Mouse (Mus musculus) spleen, adult 2 months (tissue): Measurements from ENCODE around the gene Apopt1. TPM values are rescaled to one million over a fixed set of nuclear protein-coding genes. Genes with fewer than 3 reads are reported as not detected.

Experiments used
- DNase-seq, 2 experiments: peaks; one replicate each; pipeline versions ENCODE4 v3.0.0 to v3.0.0-alpha.2; 2012 to 2021; ENCODE audit warnings: low spot score in 2 of 2, low read depth in 1 of 2
- H3K27ac ChIP-seq: fragments of 200-500 bp; 2 replicates; pipeline ENCODE4 v1.5.1; 2012; ENCODE audit warnings: low read length, inconsistent platforms; ENCODE audit not compliant: insufficient read depth
- H3K27me3 ChIP-seq: fragments of 200-500 bp; 2 replicates; pipeline ENCODE4 v1.6.1; 2012; ENCODE audit warnings: mild to moderate bottlenecking, moderate library complexity, low read length, inconsistent platforms; ENCODE audit not compliant: control insufficient read depth, insufficient read depth
- H3K36me3 ChIP-seq: fragments of 200-500 bp; 2 replicates; pipeline ENCODE4 v1.6.1; 2012; ENCODE audit warnings: mild to moderate bottlenecking, low read length, inconsistent platforms; ENCODE audit not compliant: control insufficient read depth, insufficient read depth
- H3K4me1 ChIP-seq: fragments of 200-500 bp; 2 replicates; pipeline ENCODE4 v1.6.1; 2011; ENCODE audit warnings: inconsistent platforms; ENCODE audit not compliant: control insufficient read depth, insufficient read depth, insufficient read length
- H3K4me3 ChIP-seq: fragments of 200-500 bp; 2 replicates; pipeline ENCODE4 v1.5.1; 2011; ENCODE audit warnings: mild to moderate bottlenecking, inconsistent platforms; ENCODE audit not compliant: insufficient read depth, insufficient read length; ENCODE audit errors: extremely low read depth
- CTCF ChIP-seq: fragments of 200-500 bp; IDR thresholded peaks from 2 replicates; pipeline ENCODE4 v1.5.1; 2011; ENCODE audit warnings: mild to moderate bottlenecking, inconsistent platforms; ENCODE audit not compliant: insufficient read depth, insufficient read length, insufficient replicate concordance; ENCODE audit errors: extremely low read depth
- POLR2A ChIP-seq: fragments of 200-500 bp; IDR thresholded peaks from 2 replicates; pipeline ENCODE4 v1.6.1; 2011; ENCODE audit warnings: low read depth, low read length, inconsistent platforms
- WGBS: fragments of 180-500 bp; shearing (Covaris S2); methylation state at CpG from one replicate; pipeline ENCODE4 v1.1.7; 2018; 5-methylcytosine and 5-hydroxymethylcytosine counted together
- polyA plus RNA-seq: library from polyadenylated mRNA; depleted of rRNA; stranded (reverse); fragments of >200 nt; gene quantifications from 2 replicates; pipeline ENCODE4 v1.2.3, GENCODE M21; 2012

Apopt1 gene
- polyA plus RNA-seq, 1 experiment, result 33.3 TPM

GRCm38 (mm10) chr12:111738754-111739153 is 25.7 kb downstream of the Apopt1 start:
- Histone ChIP-seq H3K27ac (no peak overlapping the region), H3K36me3 (no peaks in the 10 kb centered on the region), H3K4me1 (peaks cover 4% of the 10 kb centered on the region; the same call in 1 of the 2 replicates), H3K27me3 (no peaks in the 10 kb centered on the region), H3K4me3 (no peak overlapping the region)
- TF ChIP-seq POLR2A (no peak), CTCF (peak; percentile 26; the same call in 1 of the 2 replicates)
- WGBS, result 42% methylated on average over 3 of the region's 3 CpGs
- peak in 1 of 2 experiments; percentile 64 for DNase-seq

- no peak for DNase-seq
- no peaks in the 10 kb centered on the region for H3K36me3 ChIP-seq
- 88% methylated on average over 8 of the region's 8 CpGs for WGBS
- no peak for TF ChIP-seq CTCF
- no peak for TF ChIP-seq POLR2A
- no peak overlapping the region for H3K27ac ChIP-seq
- H3K4me3 ChIP-seq, result no peak overlapping the region
- no peaks in the 10 kb centered on the region for H3K27me3 ChIP-seq
- peaks cover 18% of the 10 kb centered on the region; the same call in 1 of the 2 replicates for H3K4me1 ChIP-seq
Measured at GRCm38 (mm10) chr12:111741338-111741737, 28.3 kb downstream of the Apopt1 start.

- DNase-seq, result no peak
- Histone ChIP-seq H3K27me3 (no peaks in the 10 kb centered on the region), H3K27ac (peak overlapping the region; percentile 17), H3K4me1 (peaks cover 20% of the 10 kb centered on the region; the same call in 1 of the 2 replicates), H3K36me3 (no peaks in the 10 kb centered on the region), H3K4me3 (no peak overlapping the region)
- WGBS, result 71% methylated on average over 2 of the region's 2 CpGs
- TF ChIP-seq POLR2A (no peak), CTCF (no peak)
Measured at GRCm38 (mm10) chr12:111743419-111743818, 30.4 kb downstream of the Apopt1 start.

- H3K27me3 ChIP-seq, result no peaks in the 10 kb centered on the region
- H3K4me3 ChIP-seq, result no peak overlapping the region
- peak overlapping the region; percentile 17 for H3K27ac ChIP-seq
- H3K4me1 ChIP-seq, result peaks cover 20% of the 10 kb centered on the region; the same call in 1 of the 2 replicates
- H3K36me3 ChIP-seq, result no peaks in the 10 kb centered on the region
- peak; percentile 55 to 68 for DNase-seq
- TF ChIP-seq POLR2A (no peak), CTCF (no peak)
- WGBS, result 33% methylated on average over 11 of the region's 11 CpGs
Measured at GRCm38 (mm10) chr12:111743981-111744423, 30.9 kb downstream of the Apopt1 start.

GRCm38 (mm10) chr12:111745274-111745673 is 32.2 kb downstream of the Apopt1 start:
- no peak overlapping the region for H3K27ac ChIP-seq
- no peak for DNase-seq
- WGBS, result 70% methylated on average over 6 of the region's 6 CpGs
- H3K36me3 ChIP-seq, result no peaks in the 10 kb centered on the region
- no peak for TF ChIP-seq POLR2A
- no peak overlapping the region for H3K4me3 ChIP-seq
- H3K27me3 ChIP-seq, result no peaks in the 10 kb centered on the region
- peaks cover 20% of the 10 kb centered on the region; the same call in 1 of the 2 replicates for H3K4me1 ChIP-seq

GRCm38 (mm10) chr12:111746091-111746490 is 33.0 kb downstream of the Apopt1 start:
- WGBS, result 28% methylated on average over 5 of the region's 5 CpGs
- Histone ChIP-seq H3K4me3 (no peak overlapping the region), H3K27ac (peak overlapping the region; percentile 44), H3K4me1 (peaks cover 20% of the 10 kb centered on the region; the same call in 1 of the 2 replicates), H3K27me3 (no peaks in the 10 kb centered on the region), H3K36me3 (no peaks in the 10 kb centered on the region)
- peak in 1 of 2 experiments; percentile 71 for DNase-seq
- TF ChIP-seq POLR2A, result no peak
- no peak for TF ChIP-seq CTCF

GRCm38 (mm10) chr12:111747421-111747820 is 34.4 kb downstream of the Apopt1 start:
- TF ChIP-seq POLR2A, result no peak
- no peak for TF ChIP-seq CTCF
- Histone ChIP-seq H3K36me3 (no peaks in the 10 kb centered on the region), H3K27ac (no peak overlapping the region), H3K4me1 (peaks cover 20% of the 10 kb centered on the region; the same call in 1 of the 2 replicates), H3K4me3 (no peak overlapping the region), H3K27me3 (no peaks in the 10 kb centered on the region)
- 89% methylated on average over 7 of the region's 7 CpGs for WGBS
- DNase-seq, result no peak
